Mouse (Mus musculus): ENCODE measurements around the gene Bbc3. TPM values are rescaled to one million over a fixed set of nuclear protein-coding genes. Genes with fewer than 3 reads are reported as not detected.

Bbc3 gene
- polyA plus RNA-seq, 1 experiment, result 38.5 TPM

GRCm38 (mm10) chr7:16319216-16319615 lies 11.0 kb downstream of the Bbc3 start:
- Histone ChIP-seq H3K27me3 (ENCODE audit: control insufficient read depth, insufficient read depth, low read length, poor library complexity, severe bottlenecking) (no peaks in the 10 kb centered on the region), H3K9ac (ENCODE audit: low read depth, poor library complexity, severe bottlenecking) (no peak overlapping the region), H3K36me3 (ENCODE audit: control insufficient read depth, insufficient read depth, low read length, poor library complexity, severe bottlenecking) (peaks cover 26% of the 10 kb centered on the region), H3K27ac (ENCODE audit: insufficient read depth, low read length) (no peak overlapping the region), H3K4me3 (ENCODE audit: low read depth, low read length) (no peak overlapping the region), H3K9me3 (replicated peaks; ENCODE audit: control insufficient read depth, insufficient read depth, low read length, poor library complexity, severe bottlenecking) (no peaks in the 10 kb centered on the region), H3K4me1 (ENCODE audit: control insufficient read depth, insufficient read depth, low read length) (no peaks in the 10 kb centered on the region)
- TF ChIP-seq EP300 (IDR thresholded peaks at IDR 0.05; ENCODE audit: insufficient read depth, low read depth, low read length), result no peak
- no peak for TF ChIP-seq POLR2A (IDR thresholded peaks at IDR 0.05; ENCODE audit: insufficient read depth, low read length)
- TF ChIP-seq CTCF (IDR thresholded peaks at IDR 0.05; ENCODE audit: low read depth, low read length), result no peak

- Histone ChIP-seq H3K27ac (ENCODE audit: insufficient read depth, low read length) (no peak overlapping the region), H3K27me3 (ENCODE audit: control insufficient read depth, insufficient read depth, low read length, poor library complexity, severe bottlenecking) (no peaks in the 10 kb centered on the region), H3K9ac (ENCODE audit: low read depth, poor library complexity, severe bottlenecking) (no peak overlapping the region), H3K9me3 (replicated peaks; ENCODE audit: control insufficient read depth, insufficient read depth, low read length, poor library complexity, severe bottlenecking) (no peaks in the 10 kb centered on the region), H3K4me3 (ENCODE audit: low read depth, low read length) (no peak overlapping the region), H3K36me3 (ENCODE audit: control insufficient read depth, insufficient read depth, low read length, poor library complexity, severe bottlenecking) (peaks cover 28% of the 10 kb centered on the region), H3K4me1 (ENCODE audit: control insufficient read depth, insufficient read depth, low read length) (no peaks in the 10 kb centered on the region)
- TF ChIP-seq EP300 (IDR thresholded peaks at IDR 0.05; ENCODE audit: insufficient read depth, low read depth, low read length) (no peak), CTCF (IDR thresholded peaks at IDR 0.05; ENCODE audit: low read depth, low read length) (no peak), POLR2A (IDR thresholded peaks at IDR 0.05; ENCODE audit: insufficient read depth, low read length) (no peak)
Measured at GRCm38 (mm10) chr7:16320479-16320878, 12.3 kb downstream of the Bbc3 start.

- Histone ChIP-seq H3K27me3 (ENCODE audit: control insufficient read depth, insufficient read depth, low read length, poor library complexity, severe bottlenecking) (no peaks in the 10 kb centered on the region), H3K36me3 (ENCODE audit: control insufficient read depth, insufficient read depth, low read length, poor library complexity, severe bottlenecking) (peaks cover 24% of the 10 kb centered on the region), H3K9ac (ENCODE audit: low read depth, poor library complexity, severe bottlenecking) (no peak overlapping the region), H3K4me1 (ENCODE audit: control insufficient read depth, insufficient read depth, low read length) (no peaks in the 10 kb centered on the region), H3K4me3 (ENCODE audit: low read depth, low read length) (no peak overlapping the region), H3K9me3 (replicated peaks; ENCODE audit: control insufficient read depth, insufficient read depth, low read length, poor library complexity, severe bottlenecking) (no peaks in the 10 kb centered on the region), H3K27ac (ENCODE audit: insufficient read depth, low read length) (no peak overlapping the region)
- TF ChIP-seq EP300 (IDR thresholded peaks at IDR 0.05; ENCODE audit: insufficient read depth, low read depth, low read length), result no peak
- no peak for TF ChIP-seq POLR2A (IDR thresholded peaks at IDR 0.05; ENCODE audit: insufficient read depth, low read length)
- no peak for TF ChIP-seq CTCF (IDR thresholded peaks at IDR 0.05; ENCODE audit: low read depth, low read length)
Measured at GRCm38 (mm10) chr7:16324661-16325060, 16.5 kb downstream of the Bbc3 start.

- H3K27ac ChIP-seq (ENCODE audit: insufficient read depth, low read length), result no peak overlapping the region
- TF ChIP-seq EP300 (IDR thresholded peaks at IDR 0.05; ENCODE audit: insufficient read depth, low read depth, low read length) (no peak), POLR2A (IDR thresholded peaks at IDR 0.05; ENCODE audit: insufficient read depth, low read length) (no peak), CTCF (IDR thresholded peaks at IDR 0.05; ENCODE audit: low read depth, low read length) (peak; percentile 47)
Measured at GRCm38 (mm10) chr7:16325920-16326606, 17.9 kb downstream of the Bbc3 start.

GRCm38 (mm10) chr7:16326607-16326971 lies 18.4 kb downstream of the Bbc3 start:
- H3K27me3 ChIP-seq (ENCODE audit: control insufficient read depth, insufficient read depth, low read length, poor library complexity, severe bottlenecking), result no peaks in the 10 kb centered on the region
- H3K36me3 ChIP-seq (ENCODE audit: control insufficient read depth, insufficient read depth, low read length, poor library complexity, severe bottlenecking), result peaks cover 36% of the 10 kb centered on the region

More at GRCm38 (mm10) chr7:16325920-16326606, 17.9 kb downstream of the Bbc3 start:
- no peaks in the 10 kb centered on the region for H3K9me3 ChIP-seq (replicated peaks; ENCODE audit: control insufficient read depth, insufficient read depth, low read length, poor library complexity, severe bottlenecking)
- H3K36me3 ChIP-seq (ENCODE audit: control insufficient read depth, insufficient read depth, low read length, poor library complexity, severe bottlenecking), result peaks cover 32% of the 10 kb centered on the region
- no peak overlapping the region for H3K4me3 ChIP-seq (ENCODE audit: low read depth, low read length)
- H3K9ac ChIP-seq (ENCODE audit: low read depth, poor library complexity, severe bottlenecking), result no peak overlapping the region
- no peaks in the 10 kb centered on the region for H3K4me1 ChIP-seq (ENCODE audit: control insufficient read depth, insufficient read depth, low read length)
- H3K27me3 ChIP-seq (ENCODE audit: control insufficient read depth, insufficient read depth, low read length, poor library complexity, severe bottlenecking), result no peaks in the 10 kb centered on the region

GRCm38 (mm10) chr7:16329146-16329545 lies 21.0 kb downstream of the Bbc3 start:
- Histone ChIP-seq H3K4me3 (ENCODE audit: low read depth, low read length) (no peak overlapping the region), H3K9me3 (replicated peaks; ENCODE audit: control insufficient read depth, insufficient read depth, low read length, poor library complexity, severe bottlenecking) (no peaks in the 10 kb centered on the region), H3K9ac (ENCODE audit: low read depth, poor library complexity, severe bottlenecking) (no peak overlapping the region), H3K27me3 (ENCODE audit: control insufficient read depth, insufficient read depth, low read length, poor library complexity, severe bottlenecking) (no peaks in the 10 kb centered on the region), H3K36me3 (ENCODE audit: control insufficient read depth, insufficient read depth, low read length, poor library complexity, severe bottlenecking) (peaks cover 50% of the 10 kb centered on the region), H3K27ac (ENCODE audit: insufficient read depth, low read length) (no peak overlapping the region), H3K4me1 (ENCODE audit: control insufficient read depth, insufficient read depth, low read length) (no peaks in the 10 kb centered on the region)
- TF ChIP-seq CTCF (IDR thresholded peaks at IDR 0.05; ENCODE audit: low read depth, low read length) (no peak), POLR2A (IDR thresholded peaks at IDR 0.05; ENCODE audit: insufficient read depth, low read length) (no peak), EP300 (IDR thresholded peaks at IDR 0.05; ENCODE audit: insufficient read depth, low read depth, low read length) (no peak)

More at GRCm38 (mm10) chr7:16326607-16326971, 18.4 kb downstream of the Bbc3 start:
- H3K9me3 ChIP-seq (replicated peaks; ENCODE audit: control insufficient read depth, insufficient read depth, low read length, poor library complexity, severe bottlenecking), result no peaks in the 10 kb centered on the region
- H3K27ac ChIP-seq (ENCODE audit: insufficient read depth, low read length), result no peak overlapping the region
- H3K9ac ChIP-seq (ENCODE audit: low read depth, poor library complexity, severe bottlenecking), result no peak overlapping the region
- no peak for TF ChIP-seq EP300 (IDR thresholded peaks at IDR 0.05; ENCODE audit: insufficient read depth, low read depth, low read length)
- no peak for TF ChIP-seq POLR2A (IDR thresholded peaks at IDR 0.05; ENCODE audit: insufficient read depth, low read length)
- TF ChIP-seq CTCF (IDR thresholded peaks at IDR 0.05; ENCODE audit: low read depth, low read length), result no peak
- no peaks in the 10 kb centered on the region for H3K4me1 ChIP-seq (ENCODE audit: control insufficient read depth, insufficient read depth, low read length)
- H3K4me3 ChIP-seq (ENCODE audit: low read depth, low read length), result no peak overlapping the region

All from ES-Bruce4 (cell line).